Mouse (Mus musculus) kidney, postnatal 4 days (tissue): ENCODE measurements at regions not wholly inside any gene's neighbourhood (a gene's known extent, or its start where the extent isn't known, plus 50 kb on each side); places are given as distances from the start of the nearest gene placed in this dataset.

Source experiments
- DNase-seq, 2 experiments: peaks; one replicate each; pipeline ENCODE4 v3.0.0; 2021; ENCODE audit warnings: mixed read lengths in 2 of 2

DNA sequence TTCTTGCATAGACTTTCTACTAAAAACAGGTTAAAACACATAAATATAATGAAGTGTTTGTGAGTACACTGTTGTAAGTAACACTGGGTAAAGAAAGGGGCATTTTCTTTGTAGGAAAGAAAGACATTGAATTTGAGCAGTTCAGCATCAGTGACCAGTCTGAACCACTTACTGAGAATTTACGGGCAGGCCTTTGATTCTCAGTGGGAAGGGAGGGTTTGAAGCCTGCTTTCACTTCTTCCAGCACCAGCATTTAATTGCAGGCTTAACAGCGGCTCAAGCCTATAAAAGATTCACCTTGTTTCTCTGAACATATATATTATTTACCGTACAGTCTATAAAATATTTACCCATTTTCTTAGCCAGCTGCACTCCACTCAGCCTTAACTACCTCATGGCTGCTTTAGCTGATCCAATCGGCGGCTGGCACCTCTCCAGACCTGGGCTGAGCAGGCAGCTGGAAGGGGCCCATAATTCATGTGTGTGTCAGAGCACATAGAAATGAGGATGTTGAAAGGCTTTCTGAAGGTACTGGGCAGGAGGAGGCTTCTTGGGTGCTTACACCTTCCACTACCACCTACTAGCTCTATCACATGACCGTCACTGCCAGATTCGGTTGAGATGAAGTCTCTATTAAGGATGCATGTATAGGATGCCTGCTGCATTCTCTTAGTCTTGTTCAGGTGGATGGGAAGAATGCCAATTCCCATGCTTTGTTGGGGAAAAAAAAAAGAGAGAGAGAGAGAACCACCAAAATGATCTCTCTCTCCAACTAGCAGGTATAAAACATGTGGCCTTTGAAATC is 50.0 kb upstream of the Fggy start:
- peak; percentile 75 to 83 for DNase-seq
